Mouse (Mus musculus): Measurements from ENCODE around the gene Adad2.

DNA sequence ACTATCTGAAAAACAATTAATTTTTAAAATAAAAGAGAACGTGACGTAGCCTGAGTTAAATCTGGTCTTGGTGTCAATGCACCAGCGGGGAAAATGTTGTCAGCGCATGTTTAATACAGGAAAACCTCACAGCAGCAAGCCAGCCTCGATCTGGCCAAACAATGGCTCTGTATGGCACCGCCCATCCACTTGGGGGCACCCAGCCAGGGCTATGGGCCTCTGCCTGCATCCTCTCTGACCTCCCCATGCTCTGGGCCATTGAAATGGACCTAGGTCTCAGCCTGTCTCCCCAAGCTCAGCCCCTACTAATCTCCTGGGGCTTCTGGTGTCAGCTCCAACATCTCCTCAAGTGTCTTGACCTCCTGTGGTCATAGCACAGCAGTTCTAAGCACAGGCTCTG lies 49.3 kb downstream of the Adad2 start:
- TF ChIP-seq CTCF (IDR thresholded peaks at IDR 0.05; ENCODE audit: insufficient read depth, low read depth, low read length) (no peak), POLR2A (IDR thresholded peaks at IDR 0.05; ENCODE audit: insufficient read depth, low read depth, low read length) (no peak)

All from olfactory bulb, adult 2 months (tissue).